Mouse (Mus musculus): Measurements from ENCODE around the gene Junb. TPM values are rescaled to one million over a fixed set of nuclear protein-coding genes. Genes with fewer than 3 reads are reported as not detected.

Gene Junb
- polyA plus RNA-seq (2015; fragmentation: Nextera tagmentation; extraction: Ambion mirVana): 10.4 and 11.2 TPM in 2 replicates

DNA sequence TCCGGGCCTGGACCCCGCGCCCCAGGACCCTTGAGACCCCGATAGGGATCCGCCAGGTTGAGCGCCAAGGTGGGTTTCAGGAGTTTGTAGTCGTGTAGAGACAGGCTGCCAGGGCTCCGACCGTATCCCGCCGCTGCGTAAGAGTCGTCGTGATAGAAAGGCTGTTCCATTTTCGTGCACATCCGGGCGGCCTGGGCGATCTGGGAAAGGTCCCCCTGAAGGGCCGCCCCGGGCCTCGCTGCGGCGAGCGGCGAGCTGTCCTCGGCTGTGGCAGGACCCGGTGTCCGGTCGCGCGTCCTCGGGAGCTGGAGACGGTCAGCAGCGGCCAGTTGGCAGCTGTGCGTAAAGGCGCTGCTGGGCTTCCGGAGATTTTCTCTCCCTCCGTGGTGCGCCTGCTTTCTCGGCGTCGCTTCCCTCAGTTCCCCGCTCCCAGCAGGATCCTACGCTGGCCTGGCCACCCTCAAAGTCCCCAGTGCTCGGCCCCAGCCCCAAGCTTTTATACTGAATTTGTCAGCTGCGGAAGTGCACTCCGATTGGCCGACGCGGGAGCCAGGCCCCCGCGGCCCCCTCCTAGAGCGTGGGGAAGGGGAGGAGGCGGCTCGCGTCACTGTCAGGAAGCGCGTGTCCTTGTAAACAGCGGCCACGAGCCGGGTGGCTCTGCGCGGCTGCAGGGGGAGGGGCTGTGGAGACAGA lies at the start of gene Junb:
Junb (minus strand) TSS at position 471 of the 693 bp plus-strand sequence.
- peaks cover 32% of the 10 kb centered on the region for H3K27me3 ChIP-seq
- peaks cover 82% of the 10 kb centered on the region for H3K4me1 ChIP-seq
- ATAC-seq (ENCODE audit: insufficient number of reproducible peaks, insufficient read depth, low FRiP score, low TSS enrichment, low read depth): peak; percentile 13; the same call in 1 of the 2 replicates
- H3K36me3 ChIP-seq: peaks cover 10% of the 10 kb centered on the region
- H3K9ac ChIP-seq: peak within 1 kb of the TSS; percentile 77
- H3K4me2 ChIP-seq: peak within 1 kb of the TSS; percentile 100
- H3K9me3 ChIP-seq: no peaks in the 10 kb centered on the region
- WGBS: under 1% methylated on average over 63 of the region's 63 CpGs
- peak within 1 kb of the TSS; percentile 74 for H3K27ac ChIP-seq
- peak within 1 kb of the TSS; percentile 60 for H3K4me3 ChIP-seq

GRCm38 (mm10) chr8:85027922-85028321 lies 49.4 kb upstream of the Junb start:
- ATAC-seq (ENCODE audit: insufficient number of reproducible peaks, insufficient read depth, low FRiP score, low TSS enrichment, low read depth): no peak
- Histone ChIP-seq H3K9me3 (no peaks in the 10 kb centered on the region), H3K4me1 (peaks cover 38% of the 10 kb centered on the region), H3K4me2 (peak overlapping the region; percentile 92), H3K27me3 (no peaks in the 10 kb centered on the region), H3K27ac (no peak overlapping the region), H3K36me3 (peaks cover 52% of the 10 kb centered on the region), H3K9ac (peak overlapping the region; percentile 100), H3K4me3 (peak overlapping the region; percentile 99)
- 25% methylated on average over 2 of the region's 2 CpGs for WGBS

GRCm38 (mm10) chr8:85027516-85027855 lies 49.0 kb upstream of the Junb start:
- WGBS: 2% methylated on average over 13 of the region's 13 CpGs
- H3K4me3 ChIP-seq: peak overlapping the region; percentile 99
- no peak for ATAC-seq (ENCODE audit: insufficient number of reproducible peaks, insufficient read depth, low FRiP score, low TSS enrichment, low read depth)
- peaks cover 52% of the 10 kb centered on the region for H3K36me3 ChIP-seq
- H3K9ac ChIP-seq: peak overlapping the region; percentile 100
- H3K9me3 ChIP-seq: no peaks in the 10 kb centered on the region
- H3K4me2 ChIP-seq: peak overlapping the region; percentile 92
- no peaks in the 10 kb centered on the region for H3K27me3 ChIP-seq
- peak overlapping the region; percentile 90 for H3K27ac ChIP-seq
- peaks cover 38% of the 10 kb centered on the region for H3K4me1 ChIP-seq

GRCm38 (mm10) chr8:85026670-85027515 lies 48.4 kb upstream of the Junb start, which contains the start of gene Trir:
Gene Trir, plus strand, starts transcription at chr8:85026823.
- under 1% methylated on average over 75 of the region's 75 CpGs for WGBS
- Histone ChIP-seq H3K36me3 (peaks cover 52% of the 10 kb centered on the region), H3K4me1 (peaks cover 38% of the 10 kb centered on the region), H3K9me3 (no peaks in the 10 kb centered on the region), H3K9ac (peak within 1 kb of the TSS; percentile 100), H3K27ac (peak within 1 kb of the TSS; percentile 90), H3K27me3 (no peaks in the 10 kb centered on the region), H3K4me3 (peak within 1 kb of the TSS; percentile 99), H3K4me2 (peak within 1 kb of the TSS; percentile 92)
- ATAC-seq (ENCODE audit: insufficient number of reproducible peaks, insufficient read depth, low FRiP score, low TSS enrichment, low read depth): peak; percentile 77

GRCm38 (mm10) chr8:85025098-85025932 lies 46.8 kb upstream of the Junb start, which contains the start of gene Asna1:
Gene Asna1, minus strand, starts transcription at chr8:85025281.
- peaks cover 53% of the 10 kb centered on the region for H3K36me3 ChIP-seq
- WGBS: 6% methylated on average over 30 of the region's 30 CpGs
- H3K27ac ChIP-seq: peak within 1 kb of the TSS; percentile 90

DNA sequence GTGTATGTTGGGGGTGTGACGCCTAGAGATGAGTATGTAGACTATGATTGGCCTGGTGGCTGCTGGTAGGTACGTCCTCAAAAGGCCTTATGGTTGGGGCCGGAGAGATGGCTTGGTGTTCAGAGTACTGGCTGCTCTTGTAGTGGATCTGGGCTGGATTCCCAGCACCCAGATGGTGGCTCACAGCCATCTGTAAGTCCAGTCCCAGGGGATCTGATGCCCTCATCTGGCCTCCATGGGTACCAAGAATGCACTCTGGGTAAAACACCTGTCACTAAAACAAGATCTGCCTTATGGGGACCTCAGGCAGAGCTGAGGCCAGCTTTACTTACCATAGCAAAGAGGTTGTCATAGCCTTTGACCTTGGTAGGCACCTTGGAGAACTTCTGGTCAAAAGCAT lies 45.3 kb upstream of the Junb start:
- Histone ChIP-seq H3K4me1 (peaks cover 34% of the 10 kb centered on the region), H3K27ac (no peak overlapping the region), H3K27me3 (no peaks in the 10 kb centered on the region), H3K36me3 (peaks cover 53% of the 10 kb centered on the region), H3K9ac (no peak overlapping the region), H3K4me3 (peak overlapping the region; percentile 99), H3K9me3 (no peaks in the 10 kb centered on the region), H3K4me2 (peak overlapping the region; percentile 92)
- 94% methylated on average over 3 of the region's 3 CpGs for WGBS
- ATAC-seq (ENCODE audit: insufficient number of reproducible peaks, insufficient read depth, low FRiP score, low TSS enrichment, low read depth): no peak

More at GRCm38 (mm10) chr8:85025098-85025932, 46.8 kb upstream of the Junb start, which contains the start of gene Asna1:
- Histone ChIP-seq H3K9me3 (no peaks in the 10 kb centered on the region), H3K27me3 (no peaks in the 10 kb centered on the region), H3K9ac (peak within 1 kb of the TSS; percentile 76), H3K4me1 (peaks cover 38% of the 10 kb centered on the region), H3K4me2 (peak within 1 kb of the TSS; percentile 92), H3K4me3 (peak within 1 kb of the TSS; percentile 99)
- peak; percentile 83 for ATAC-seq (ENCODE audit: insufficient number of reproducible peaks, insufficient read depth, low FRiP score, low TSS enrichment, low read depth)

DNA sequence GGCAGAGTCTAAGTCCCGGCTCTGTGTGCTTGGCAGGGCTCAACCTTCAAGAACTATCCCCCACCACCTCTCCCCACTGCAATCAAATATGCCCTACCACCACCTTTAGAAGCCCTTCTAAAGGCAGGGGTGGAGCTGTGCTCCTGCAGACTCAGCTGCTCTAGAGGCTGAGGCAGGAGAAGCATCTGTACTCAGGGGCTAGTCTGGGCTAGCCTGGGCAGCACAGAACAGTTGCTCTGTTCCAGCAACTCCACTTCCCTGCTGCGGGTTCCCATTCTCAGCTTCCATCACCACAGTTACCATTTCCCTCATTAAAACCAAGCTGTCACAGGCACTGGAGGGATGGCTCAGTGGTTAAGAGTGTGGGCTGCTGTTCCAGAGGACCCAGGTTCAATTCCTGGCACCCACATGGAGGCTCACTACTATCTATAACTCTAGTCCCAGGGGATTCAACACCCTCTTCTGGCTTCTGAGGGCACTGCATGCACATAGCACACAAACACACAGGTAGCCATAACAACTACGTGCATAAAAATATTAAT lies 43.1 kb upstream of the Junb start:
- no peaks in the 10 kb centered on the region for H3K9me3 ChIP-seq
- H3K9ac ChIP-seq: no peak overlapping the region
- H3K4me1 ChIP-seq: peaks cover 22% of the 10 kb centered on the region
- H3K4me2 ChIP-seq: no peak overlapping the region
- no peaks in the 10 kb centered on the region for H3K27me3 ChIP-seq
- H3K4me3 ChIP-seq: no peak overlapping the region
- H3K27ac ChIP-seq: no peak overlapping the region
- 93% methylated on average over 3 of the region's 3 CpGs for WGBS
- peaks cover 73% of the 10 kb centered on the region for H3K36me3 ChIP-seq
- ATAC-seq (ENCODE audit: insufficient number of reproducible peaks, insufficient read depth, low FRiP score, low TSS enrichment, low read depth): no peak

- Histone ChIP-seq H3K4me2 (no peak overlapping the region), H3K4me3 (no peak overlapping the region), H3K9me3 (no peaks in the 10 kb centered on the region), H3K27me3 (peaks cover 27% of the 10 kb centered on the region), H3K27ac (0 out of 2 replicates have a peak overlapping the region, but pooled peaks have one; percentile 22), H3K4me1 (peaks cover 5% of the 10 kb centered on the region; the same call in 1 of the 2 replicates), H3K36me3 (peaks cover 54% of the 10 kb centered on the region), H3K9ac (no peak overlapping the region)
- WGBS: 37% methylated on average over 5 of the region's 5 CpGs
- 0 out of 2 replicates have a peak, but pooled peaks have one; percentile 21 for ATAC-seq (ENCODE audit: insufficient number of reproducible peaks, insufficient read depth, low FRiP score, low TSS enrichment, low read depth)
Measured at GRCm38 (mm10) chr8:85017209-85017608, 38.7 kb upstream of the Junb start.

DNA sequence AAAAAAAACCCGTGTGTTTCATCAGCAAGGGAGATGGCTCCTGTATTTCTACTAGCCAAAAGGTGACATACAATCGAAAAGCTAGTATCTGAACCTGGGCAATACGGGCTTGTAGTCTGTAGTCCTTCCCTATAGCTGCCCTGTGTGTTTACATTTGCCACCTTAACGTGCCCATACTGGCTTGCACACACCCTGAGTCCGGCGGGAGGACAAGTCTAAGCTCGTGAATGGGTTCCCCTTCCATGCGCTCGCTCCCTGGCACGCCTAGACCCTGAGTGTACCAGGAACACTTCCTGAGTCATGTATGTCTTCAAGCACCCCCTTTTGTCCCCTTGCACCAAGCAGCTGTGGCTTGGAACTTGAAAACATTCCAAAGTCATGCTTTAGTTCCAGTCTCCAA lies 38.2 kb upstream of the Junb start:
- no peak overlapping the region for H3K4me2 ChIP-seq
- H3K36me3 ChIP-seq: peaks cover 49% of the 10 kb centered on the region
- 61% methylated on average over 10 of the region's 10 CpGs for WGBS
- H3K9me3 ChIP-seq: no peaks in the 10 kb centered on the region
- no peak for ATAC-seq (ENCODE audit: insufficient number of reproducible peaks, insufficient read depth, low FRiP score, low TSS enrichment, low read depth)
- H3K9ac ChIP-seq: no peak overlapping the region
- peaks cover 5% of the 10 kb centered on the region; the same call in 1 of the 2 replicates for H3K4me1 ChIP-seq
- H3K27ac ChIP-seq: 0 out of 2 replicates have a peak overlapping the region, but pooled peaks have one; percentile 1
- H3K27me3 ChIP-seq: peaks cover 32% of the 10 kb centered on the region
- H3K4me3 ChIP-seq: no peak overlapping the region

GRCm38 (mm10) chr8:85014431-85014830 lies 35.9 kb upstream of the Junb start, which contains the start of gene Best2:
Gene Best2, minus strand, starts transcription at chr8:85014531.
- Histone ChIP-seq H3K9ac (peak within 1 kb of the TSS; percentile 57; the same call in 1 of the 2 replicates), H3K36me3 (peaks cover 27% of the 10 kb centered on the region), H3K27ac (no peak within 1 kb of the TSS), H3K4me2 (peak within 1 kb of the TSS; percentile 70), H3K27me3 (peaks cover 47% of the 10 kb centered on the region), H3K4me3 (peak within 1 kb of the TSS; percentile 36), H3K9me3 (no peaks in the 10 kb centered on the region), H3K4me1 (peaks cover 5% of the 10 kb centered on the region; the same call in 1 of the 2 replicates)
- WGBS: 42% methylated on average over 2 of the region's 2 CpGs
- no peak for ATAC-seq (ENCODE audit: insufficient number of reproducible peaks, insufficient read depth, low FRiP score, low TSS enrichment, low read depth)

Data from embryonic facial prominence, embryonic 13.5 days (tissue).